Mouse (Mus musculus) hematopoietic stem cell, adult 5-6 weeks (primary cell): ENCODE measurements at regions not wholly inside any gene's neighbourhood (a gene's known extent, or its start where the extent isn't known, plus 50 kb on each side); places are given as distances from the start of the nearest gene placed in this dataset.

Experiments used
- ATAC-seq, 2 experiments: fragments of 125-278 bp in 1 of 2; replicated peaks in 1 of 2; 2 replicates each; pipeline ENCODE4 v1.8.0; 2016 to 2017; ENCODE audit warnings: inconsistent platforms in 2 of 2, mild to moderate bottlenecking in 2 of 2, moderate number of reproducible peaks in 2 of 2, low read depth in 1 of 2, moderate TSS enrichment in 1 of 2; ENCODE audit not compliant: low FRiP score in 2 of 2, poor library complexity in 2 of 2, severe bottlenecking in 2 of 2, insufficient read depth in 1 of 2, low TSS enrichment in 1 of 2

DNA sequence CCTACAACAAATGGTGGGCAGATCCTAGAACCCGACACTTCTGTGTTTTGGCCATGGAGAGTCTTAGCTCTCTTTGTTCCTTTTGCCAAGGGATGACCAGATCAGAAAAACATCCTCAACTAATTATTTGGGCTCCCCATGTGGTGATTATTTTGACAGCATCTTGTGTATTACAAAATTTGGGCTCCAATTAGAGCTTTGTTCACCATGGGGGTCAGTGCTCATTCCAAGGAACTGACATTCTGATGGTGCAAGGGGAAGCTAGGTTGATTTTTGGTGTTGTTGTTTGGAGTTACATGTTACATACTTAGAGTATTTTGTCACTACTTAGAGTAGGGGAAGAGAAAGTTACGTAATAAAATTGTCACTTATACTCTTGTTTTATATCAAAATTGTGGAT is 406.9 kb downstream of the Cd109 start:
- ATAC-seq = no peak

DNA sequence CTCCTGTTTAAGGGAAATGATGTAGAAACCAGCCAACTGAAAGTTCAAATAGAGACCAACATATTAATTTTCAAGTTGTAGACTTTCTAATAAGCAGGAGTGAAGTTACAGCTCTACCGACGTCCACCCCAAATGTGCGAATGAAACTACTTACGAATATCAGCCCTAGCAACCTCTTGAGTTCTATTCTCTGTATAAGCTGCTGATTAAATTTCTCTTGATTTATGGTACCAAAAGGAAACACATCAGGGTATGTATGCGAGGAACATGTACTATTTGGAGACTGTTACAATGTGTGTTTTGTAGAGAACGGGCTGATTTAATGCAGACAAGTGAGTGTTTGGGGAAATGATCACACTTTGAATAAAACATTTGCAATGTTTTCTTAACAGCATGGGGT is 412.9 kb downstream of the Cd109 start:
- no peak for ATAC-seq

DNA sequence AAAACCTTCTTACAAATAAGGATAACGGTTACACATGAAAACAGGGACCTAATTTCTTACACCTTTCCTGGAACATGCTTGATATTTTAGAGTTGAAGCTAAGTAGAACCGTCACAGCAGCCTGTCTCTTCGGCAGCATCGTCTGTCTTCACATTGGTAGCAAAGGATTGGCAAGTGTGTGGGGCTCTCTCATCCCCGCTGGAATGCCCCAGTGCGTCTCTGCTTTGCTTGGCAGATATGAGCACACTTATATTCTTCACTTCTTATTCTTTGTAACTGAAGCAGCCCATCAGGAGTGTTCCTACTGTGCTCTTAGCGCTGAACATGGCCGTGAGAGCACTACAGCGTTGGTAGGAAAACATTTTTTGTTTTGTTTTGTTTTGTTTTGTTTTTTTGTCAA is 414.1 kb downstream of the Cd109 start:
- ATAC-seq = no peak

DNA sequence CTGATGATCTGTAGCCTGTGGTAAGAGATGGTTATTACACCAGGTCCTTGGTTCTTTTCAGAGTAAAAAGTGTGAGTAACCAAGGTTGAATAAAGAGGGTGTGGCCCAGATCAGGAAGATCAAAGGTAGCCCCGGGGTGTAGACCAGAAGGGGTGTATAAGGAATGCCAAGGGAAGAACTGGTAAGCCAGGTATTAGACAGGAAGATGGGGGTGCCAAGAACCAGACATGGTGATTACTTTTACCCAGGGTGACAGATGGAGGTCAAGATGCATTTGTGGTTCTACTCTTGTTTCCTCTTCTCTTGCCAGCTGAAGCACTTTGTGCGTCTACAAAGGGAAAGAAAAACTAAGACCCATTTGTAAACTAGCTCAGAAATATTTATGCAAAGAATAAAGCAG is 420.3 kb downstream of the Cd109 start:
- ATAC-seq = no peak

DNA sequence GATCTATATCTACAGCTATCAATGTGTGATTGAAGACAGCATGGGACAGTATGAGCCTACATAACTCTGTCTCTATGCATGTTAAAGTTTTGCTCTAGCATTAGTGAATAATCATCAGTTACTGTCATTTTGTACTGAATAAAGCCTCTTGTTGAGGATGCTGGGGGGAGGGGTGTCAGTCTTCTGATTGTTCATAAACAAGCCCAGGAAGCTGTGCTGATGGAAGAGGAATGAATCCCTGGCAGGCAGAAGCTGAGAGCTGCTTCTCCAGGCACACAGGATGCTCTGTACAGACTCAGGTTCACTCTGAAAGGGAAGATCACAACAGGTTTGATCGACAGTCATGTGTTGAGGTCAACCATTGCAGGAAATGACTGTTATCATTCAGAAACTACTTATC is 421.7 kb downstream of the Cd109 start:
- ATAC-seq = no peak

DNA sequence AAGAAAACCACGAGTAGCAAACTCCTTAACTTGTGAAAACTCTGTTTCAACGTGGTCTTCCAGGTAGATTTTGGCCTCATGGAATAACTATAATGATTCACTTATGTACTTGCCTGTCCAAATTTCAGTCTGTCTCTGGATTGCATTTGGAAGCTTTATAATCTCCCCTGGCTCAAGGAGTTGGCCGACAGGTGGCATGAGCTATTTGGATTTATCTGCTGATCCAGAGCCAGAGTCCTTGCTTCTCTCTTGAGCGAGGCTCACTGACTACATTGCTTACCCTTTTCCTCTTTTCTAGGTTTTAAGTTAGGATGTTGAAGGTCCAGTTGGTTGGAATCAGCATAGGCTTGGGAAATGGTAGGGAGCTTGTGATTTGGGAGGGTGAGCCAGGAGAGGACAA is 423.6 kb downstream of the Cd109 start:
- ATAC-seq = no peak

DNA sequence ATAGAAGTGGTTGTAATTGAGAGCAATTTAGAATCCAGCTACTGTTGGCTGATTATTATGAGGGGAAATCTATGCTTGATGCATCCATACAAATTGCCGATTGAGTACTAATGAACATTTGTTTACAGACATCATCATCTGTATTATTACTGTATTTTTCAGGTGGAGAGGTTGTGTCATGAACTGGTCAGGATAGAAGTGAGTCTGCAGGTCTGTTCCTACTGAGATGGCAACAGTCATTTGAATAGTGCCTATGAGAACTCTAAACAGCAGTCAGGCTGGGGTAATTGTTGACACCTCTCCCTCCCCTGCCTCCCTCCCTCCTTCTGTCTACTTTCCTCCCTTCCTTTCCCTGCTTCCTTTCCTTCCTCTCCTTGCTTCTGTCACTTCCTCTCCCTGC is 429.0 kb downstream of the Cd109 start:
- no peak for ATAC-seq

DNA sequence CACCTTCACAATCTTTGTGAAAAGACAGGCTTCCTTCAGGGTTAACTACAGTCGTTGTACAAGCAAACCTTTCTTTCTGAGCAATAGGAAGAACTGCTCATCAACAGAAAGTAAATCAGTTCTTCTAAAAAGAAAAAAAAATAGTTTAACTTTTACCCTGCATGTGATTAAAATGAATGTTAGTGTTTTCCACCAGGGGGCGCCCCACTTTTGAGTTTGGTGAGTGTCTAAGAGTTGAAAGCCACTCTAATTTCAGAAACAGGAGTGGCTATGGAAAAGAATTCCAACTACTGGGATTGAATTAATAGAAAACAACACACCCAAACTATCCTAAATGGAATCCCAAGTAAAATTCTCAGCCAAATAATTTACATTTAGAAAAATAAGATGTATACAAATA is 430.0 kb downstream of the Cd109 start:
- no peak for ATAC-seq

DNA sequence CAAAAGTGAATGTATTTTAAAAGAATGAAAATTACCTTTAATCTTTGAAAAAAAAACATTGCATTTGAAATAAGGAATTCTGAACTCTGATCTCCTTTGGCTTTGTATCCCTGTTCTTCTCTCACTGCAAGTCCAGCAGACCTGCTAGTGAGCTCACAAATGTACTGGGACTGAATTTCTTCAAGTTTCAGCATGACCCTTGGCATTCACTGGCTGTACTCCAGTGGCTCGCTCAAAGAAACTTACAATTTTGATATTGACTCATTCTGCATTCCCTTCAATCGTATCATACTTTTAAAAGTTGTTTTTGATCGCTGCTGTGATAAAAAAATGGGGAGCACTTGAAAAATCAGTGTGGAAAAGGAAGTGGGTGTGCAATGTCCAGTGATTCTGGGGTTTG is 456.6 kb downstream of the Cd109 start:
- ATAC-seq = no peak

DNA sequence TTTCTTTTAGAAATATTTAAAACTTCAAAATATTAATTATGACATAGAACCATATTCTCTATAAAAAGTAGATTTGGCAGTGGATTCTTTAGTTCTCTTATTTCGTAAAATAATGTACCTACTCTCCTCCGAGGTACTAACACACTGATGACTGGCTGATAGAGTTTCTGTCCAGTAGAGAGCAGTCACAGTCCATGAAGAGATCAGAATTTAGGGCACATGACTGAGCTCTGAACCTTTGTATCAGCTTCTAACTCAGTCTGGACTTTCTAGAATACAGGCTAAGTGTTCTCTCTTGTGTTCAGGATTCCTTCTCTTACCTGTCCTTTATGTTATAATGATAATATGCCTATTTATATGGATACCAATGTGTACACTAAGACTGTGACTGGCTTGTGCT is 494.3 kb downstream of the Cd109 start:
- no peak for ATAC-seq

DNA sequence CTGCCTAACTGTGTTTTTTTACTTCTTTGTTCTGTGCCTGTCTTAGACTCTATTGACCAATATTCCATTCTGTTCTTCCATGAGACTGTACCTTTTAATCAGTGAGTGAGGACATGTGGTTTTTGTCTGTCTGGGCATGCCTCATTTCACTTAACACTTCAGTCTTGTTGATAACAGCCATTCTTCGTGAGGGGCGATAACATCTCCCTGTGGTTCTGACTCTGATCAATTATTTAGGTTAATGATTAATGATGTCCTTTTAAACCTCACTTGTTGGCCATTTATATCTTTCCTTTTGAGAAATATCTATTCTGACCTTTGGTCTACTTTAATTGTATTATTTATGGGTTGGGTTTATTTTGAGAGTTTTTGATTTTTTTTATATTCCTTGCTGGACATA is 496.0 kb downstream of the Cd109 start:
- no peak for ATAC-seq

DNA sequence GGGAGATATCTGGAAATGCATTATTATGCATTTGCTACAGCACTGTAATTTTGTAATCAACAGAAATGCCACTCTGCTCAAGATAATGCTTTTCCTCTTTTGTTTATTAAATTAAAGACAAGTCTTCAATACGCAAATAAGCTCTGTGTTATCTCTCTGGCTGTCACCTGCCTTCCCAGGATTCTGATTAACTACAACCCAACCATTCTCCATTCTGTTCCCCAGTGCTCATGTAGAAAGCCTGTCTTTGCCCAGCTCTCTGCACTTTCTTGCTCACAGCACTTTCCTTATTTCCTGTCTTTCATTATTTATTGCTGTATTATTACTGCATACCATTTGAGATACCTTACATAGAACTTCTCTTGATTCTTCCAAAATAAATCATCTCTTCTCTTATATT is 525.6 kb downstream of the Cd109 start:
- no peak for ATAC-seq

DNA sequence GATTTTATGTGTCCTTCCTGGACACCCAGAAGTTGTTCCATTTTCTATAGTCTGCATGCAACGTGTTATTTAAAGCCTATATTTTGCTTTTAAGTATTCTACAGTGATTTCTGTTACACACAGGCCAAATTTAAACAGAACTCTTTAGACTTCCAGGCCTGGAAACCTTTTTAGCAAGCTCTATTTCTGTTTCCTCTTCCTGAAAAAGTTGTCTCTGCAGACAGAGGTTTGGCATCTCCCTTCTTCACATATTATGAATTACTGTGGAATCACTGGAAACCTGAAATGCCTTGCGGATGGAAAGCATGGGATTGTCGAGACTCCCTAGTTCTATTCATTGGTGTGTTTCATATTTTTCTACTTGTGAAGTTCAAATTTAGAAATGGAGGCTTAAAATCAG is 530.7 kb downstream of the Cd109 start:
- ATAC-seq = no peak

DNA sequence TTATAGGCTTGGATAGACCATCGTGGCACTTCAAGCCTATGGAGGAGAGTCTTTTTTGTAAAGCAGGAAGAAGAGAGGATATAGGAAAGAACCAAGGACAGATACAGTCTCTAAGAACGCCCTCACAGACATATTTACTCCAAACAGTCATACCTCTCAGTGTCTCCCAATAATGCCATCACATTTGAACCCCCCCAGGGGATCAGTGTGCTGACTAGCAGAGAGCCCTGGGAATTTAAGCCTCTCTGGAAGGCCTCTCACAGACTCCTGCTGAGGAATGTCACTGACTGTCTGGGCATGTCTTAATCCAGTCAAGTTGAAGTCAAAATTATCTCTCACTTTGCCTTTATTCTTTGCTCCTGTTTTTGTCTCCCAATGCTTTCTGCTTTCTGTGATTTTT is 550.2 kb downstream of the Cd109 start:
- no peak for ATAC-seq

DNA sequence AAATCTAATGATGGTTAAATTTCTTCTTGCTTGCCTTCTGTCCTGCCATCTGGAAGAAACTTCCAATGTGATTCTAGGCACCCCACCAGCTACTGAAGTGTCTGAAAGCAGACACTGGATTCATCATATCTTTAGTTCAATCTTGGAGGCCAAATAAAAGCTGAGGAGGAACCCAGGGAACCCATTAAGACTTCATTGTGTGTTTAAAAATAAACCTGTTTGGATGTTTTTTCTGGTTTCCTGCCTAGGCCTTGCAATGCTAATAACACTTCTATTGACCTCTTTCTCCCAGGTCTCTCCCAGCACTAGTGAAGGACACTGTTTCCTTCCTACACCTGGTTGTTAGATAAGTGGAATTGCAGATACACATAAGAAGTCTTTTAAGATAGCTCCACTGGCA is 545.6 kb downstream of the Col12a1 start:
- no peak for ATAC-seq

DNA sequence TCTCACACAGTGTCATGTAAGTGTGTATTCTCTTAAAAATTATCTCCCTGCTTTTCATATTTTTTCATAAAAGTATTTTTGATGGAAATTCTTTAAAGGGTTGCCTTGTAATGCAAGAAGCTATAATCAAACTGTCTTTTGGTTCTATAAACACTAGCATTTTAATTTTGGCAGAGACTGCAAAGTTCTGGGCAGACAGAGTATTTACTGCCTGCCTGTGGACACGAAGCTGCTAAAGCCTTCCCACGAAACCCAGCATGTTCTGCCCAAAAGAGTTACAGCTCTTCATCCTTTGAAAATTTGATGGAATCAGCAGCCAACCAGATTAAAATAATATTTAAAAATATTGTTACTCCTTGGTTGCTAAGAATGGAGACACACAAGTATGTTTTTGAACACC is 538.7 kb downstream of the Col12a1 start:
- ATAC-seq = no peak

DNA sequence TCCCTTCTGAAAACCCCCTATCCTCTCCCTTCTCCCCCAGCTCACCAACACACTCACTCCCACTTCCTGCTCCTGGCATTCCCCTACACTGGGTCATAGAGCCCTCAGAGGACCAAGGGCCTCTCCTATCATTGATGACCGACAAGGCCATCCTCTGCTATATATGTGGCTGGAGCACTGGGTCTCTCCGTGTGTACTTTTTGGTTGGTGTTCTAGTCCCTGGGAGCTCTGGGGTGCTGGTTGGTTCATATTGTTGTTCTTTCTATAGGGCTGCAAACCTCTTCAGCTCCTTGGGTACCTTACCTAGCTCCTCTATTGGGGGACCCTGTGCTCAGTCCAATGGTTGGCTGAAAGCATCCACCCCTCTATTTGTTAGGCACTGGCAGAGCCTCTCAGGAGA is 523.2 kb downstream of the Col12a1 start:
- no peak for ATAC-seq

DNA sequence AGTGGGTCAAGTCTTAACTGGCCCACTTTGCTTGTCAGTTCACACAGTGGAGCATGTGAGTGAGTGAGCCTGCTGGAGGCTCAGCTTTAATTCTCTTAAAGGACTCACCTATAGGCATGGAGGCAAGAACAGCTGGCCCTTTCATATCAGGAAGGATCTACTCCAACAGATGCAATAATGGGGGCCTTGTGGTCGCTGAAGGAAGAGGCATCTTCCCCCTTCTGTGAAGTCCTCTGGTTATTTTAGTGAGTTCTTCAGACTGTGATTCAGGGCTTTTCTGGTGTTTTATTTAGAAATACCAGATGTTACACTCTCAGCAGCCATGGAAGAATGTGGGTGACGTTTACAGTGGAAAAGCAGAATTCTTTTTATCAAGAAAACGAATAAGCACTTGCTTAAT is 516.9 kb downstream of the Col12a1 start:
- ATAC-seq = no peak

DNA sequence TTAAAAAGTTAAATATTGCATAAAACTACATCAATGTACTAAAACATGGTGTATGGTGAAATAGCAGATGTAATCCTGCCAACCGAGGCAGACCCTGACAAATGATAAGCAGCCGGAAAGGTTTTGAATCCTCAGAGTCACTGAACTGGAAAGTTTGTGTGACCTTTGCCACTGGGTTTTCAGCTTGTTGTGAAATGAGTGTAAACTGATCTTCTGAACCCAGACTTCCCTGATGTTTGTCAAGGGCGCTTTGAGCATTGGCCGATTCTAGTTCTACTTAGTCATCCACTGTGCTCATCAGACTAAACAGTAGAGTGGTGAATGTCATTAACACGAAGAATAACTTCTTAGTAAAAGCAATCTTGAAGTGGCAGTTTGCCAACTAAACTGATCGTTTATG is 505.3 kb downstream of the Col12a1 start:
- ATAC-seq = no peak

DNA sequence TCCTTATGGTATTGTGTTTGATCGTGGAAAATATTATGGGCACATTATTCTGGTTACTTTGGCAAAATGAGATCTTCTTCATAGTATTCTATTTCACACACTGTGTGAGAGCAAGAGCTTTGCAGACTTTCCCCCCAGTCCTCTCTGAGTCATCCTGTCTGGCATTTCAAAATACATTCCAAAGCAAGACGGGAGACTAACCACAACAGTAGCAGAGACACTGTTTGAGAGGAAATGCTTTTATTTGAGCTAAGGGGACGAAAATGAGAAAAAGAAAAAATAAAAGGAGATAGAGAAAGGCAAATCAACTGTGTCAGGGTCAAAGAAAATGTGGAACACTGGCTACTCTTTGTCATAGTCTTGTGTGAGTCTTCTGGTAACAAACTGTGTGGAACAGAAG is 502.6 kb downstream of the Col12a1 start:
- ATAC-seq = no peak
